Mouse (Mus musculus): ENCODE data around the gene Casc1. TPM values are rescaled to one million over a fixed set of nuclear protein-coding genes. Genes with fewer than 3 reads are reported as not detected.
A peak's percentile ranks its signal among the peaks of the same experiment; 100 is the strongest.

The Casc1 gene
- total and polyA plus RNA-seq, 3 experiments: 0.21 to 0.33 (median 0.25) TPM

GRCm38 (mm10) chr6:145197949-145198686 is 12.7 kb downstream of the Casc1 start:
- no peaks in the 10 kb centered on the region; a peak in 1 of 4 replicates for H3K4me1 ChIP-seq (ENCODE audit: control insufficient read depth in 1 of 2, insufficient read depth in 2 of 2)
- no peak overlapping the region for H3K4me3 ChIP-seq (replicated peaks in 1 of 3; ENCODE audit: low read depth in 2 of 3, low read length in 2 of 3, poor library complexity in 1 of 3)
- H3K79me2 ChIP-seq (replicated peaks; ENCODE audit: control insufficient read depth, extremely low read depth, insufficient read depth, poor library complexity, severe bottlenecking): no peaks in the 10 kb centered on the region
- H3K36me3 ChIP-seq (replicated peaks in 1 of 2; ENCODE audit: control insufficient read depth in 1 of 2, insufficient read depth in 1 of 2, low read length in 1 of 2): no peaks in the 10 kb centered on the region
- no peak overlapping the region for H3K4me2 ChIP-seq (ENCODE audit: insufficient read depth, low read depth, poor library complexity, severe bottlenecking)
- dilution Hi-C loops (cut with MboI; ENCODE audit: extremely low pct_ligation_motif_present, extremely low pct_unique_long_range_greater_than_20kb, low sequenced_read_pairs) (no loop called here), in situ Hi-C loops (cut with MboI; ENCODE audit: low pct_ligation_motif_present, low pct_unique_long_range_greater_than_20kb, low sequenced_read_pairs) (no loop called here)
- no peak overlapping the region for H3K9ac ChIP-seq (ENCODE audit: insufficient read depth, low read depth)
- no peak overlapping the region for H3K27ac ChIP-seq (ENCODE audit: insufficient read depth, low read depth)
- H3K9me3 ChIP-seq (replicated peaks; ENCODE audit: low read length): no peaks in the 10 kb centered on the region
- no peak for DNase-seq (ENCODE audit: extremely low read depth)
- no peaks in the 10 kb centered on the region for H3K27me3 ChIP-seq (replicated peaks)
- no peak for TF ChIP-seq JUN (IDR thresholded peaks at IDR 0.05; ENCODE audit: insufficient read depth, low read depth, low read length)
- no peak for TF ChIP-seq MAFK (IDR thresholded peaks at IDR 0.05; ENCODE audit: insufficient replicate concordance, low read length)
- no peak for TF ChIP-seq SMC3 (IDR thresholded peaks at IDR 0.05; ENCODE audit: low read depth, low read length)
- TF ChIP-seq BHLHE40 (IDR thresholded peaks at IDR 0.05; ENCODE audit: low read depth, low read length): no peak
- no peak for TF ChIP-seq MAZ (IDR thresholded peaks at IDR 0.05; ENCODE audit: low read depth, low read length)
- TF ChIP-seq TBP (conservative IDR thresholded peaks at IDR 0.05; ENCODE audit: low read depth, low read length): no peak
- no peak for TF ChIP-seq CHD1 (IDR thresholded peaks at IDR 0.05; ENCODE audit: low read depth, low read length)
- no peak for TF ChIP-seq UBTF (IDR thresholded peaks at IDR 0.05; ENCODE audit: low read depth, low read length)
- no peak for TF ChIP-seq CTCF (conservative IDR thresholded peaks at IDR 0.05 in 1 of 2, IDR thresholded peaks at IDR 0.05 in 1 of 2; ENCODE audit: low read depth in 2 of 2, low read length in 2 of 2)

GRCm38 (mm10) chr6:145193446-145193845 is 17.4 kb downstream of the Casc1 start:
- in situ Hi-C loops (cut with MboI; ENCODE audit: low pct_ligation_motif_present, low pct_unique_long_range_greater_than_20kb, low sequenced_read_pairs) (no loop called here), dilution Hi-C loops (cut with MboI; ENCODE audit: extremely low pct_ligation_motif_present, extremely low pct_unique_long_range_greater_than_20kb, low sequenced_read_pairs) (no loop called here)
- Histone ChIP-seq H3K4me3 (replicated peaks in 1 of 3; ENCODE audit: low read depth in 2 of 3, low read length in 2 of 3, poor library complexity in 1 of 3) (no peak overlapping the region), H3K27ac (ENCODE audit: insufficient read depth, low read depth) (no peak overlapping the region), H3K79me2 (replicated peaks; ENCODE audit: control insufficient read depth, extremely low read depth, insufficient read depth, poor library complexity, severe bottlenecking) (no peaks in the 10 kb centered on the region), H3K4me2 (ENCODE audit: insufficient read depth, low read depth, poor library complexity, severe bottlenecking) (no peak overlapping the region), H3K9me3 (replicated peaks; ENCODE audit: low read length) (no peaks in the 10 kb centered on the region), H3K36me3 (replicated peaks in 1 of 2; ENCODE audit: control insufficient read depth in 1 of 2, insufficient read depth in 1 of 2, low read length in 1 of 2) (no peaks in the 10 kb centered on the region), H3K9ac (ENCODE audit: insufficient read depth, low read depth) (no peak overlapping the region), H3K4me1 (ENCODE audit: control insufficient read depth in 1 of 2, insufficient read depth in 2 of 2) (no peaks in the 10 kb centered on the region), H3K27me3 (replicated peaks) (no peaks in the 10 kb centered on the region)
- TF ChIP-seq MAZ (IDR thresholded peaks at IDR 0.05; ENCODE audit: low read depth, low read length) (no peak), CHD1 (IDR thresholded peaks at IDR 0.05; ENCODE audit: low read depth, low read length) (no peak), JUND (conservative IDR thresholded peaks at IDR 0.05; ENCODE audit: low read depth, low read length) (no peak), NRF1 (IDR thresholded peaks at IDR 0.05; ENCODE audit: low read depth, low read length) (no peak), ELF1 (IDR thresholded peaks at IDR 0.05; ENCODE audit: low read depth, low read length) (0 out of 2 replicates have a peak, but pooled peaks have one; percentile 23), MAFK (IDR thresholded peaks at IDR 0.05; ENCODE audit: insufficient replicate concordance, low read length) (no peak), MXI1 (IDR thresholded peaks at IDR 0.05; ENCODE audit: low read depth, low read length) (no peak)
- DNase-seq (ENCODE audit: extremely low read depth): no peak
